Mouse (Mus musculus): ENCODE data around the gene Olfr1410. TPM values are rescaled to one million over a fixed set of nuclear protein-coding genes. Genes with fewer than 3 reads are reported as not detected.
A peak's percentile ranks its signal among the peaks of the same experiment; 100 is the strongest.

The Olfr1410 gene
- total RNA-seq, 1 experiment from 2014 or later = not detected

DNA sequence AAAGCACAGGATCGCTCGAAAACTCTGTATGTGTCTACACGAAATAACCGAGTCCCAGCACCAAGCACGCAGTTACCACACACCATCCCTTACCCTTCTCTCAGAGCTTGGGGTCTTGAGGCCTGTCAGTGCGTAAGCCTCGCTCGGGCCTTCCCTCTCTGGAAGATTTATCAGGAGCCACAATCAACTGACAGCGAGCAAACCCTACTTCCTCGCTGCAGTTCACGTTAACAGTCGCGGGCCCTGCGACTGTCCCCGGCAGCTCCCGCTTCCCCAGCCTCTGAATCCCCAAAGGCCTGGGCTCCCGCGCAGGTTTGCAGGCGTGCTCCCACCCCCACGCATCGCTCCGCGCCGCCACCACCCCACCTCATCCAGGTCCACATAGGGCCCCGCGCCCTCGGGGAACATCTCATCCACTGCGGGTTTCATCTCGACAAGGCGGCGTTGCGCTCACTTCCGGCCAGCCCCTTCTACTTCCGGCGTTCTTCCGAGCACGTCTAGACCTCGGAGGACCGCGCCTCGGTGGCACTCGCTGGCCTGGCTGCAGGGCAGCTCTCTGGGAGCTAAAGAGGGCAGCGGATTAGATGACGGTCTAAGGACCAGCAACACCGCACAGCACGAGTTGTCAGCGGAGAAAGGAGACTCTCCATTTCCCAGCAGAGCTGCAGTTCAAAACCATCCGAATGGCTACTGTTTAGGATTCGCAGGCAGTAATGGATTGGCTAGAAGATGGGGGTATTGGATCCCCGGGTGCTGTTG is 36.1 kb downstream of the Olfr1410 start, which contains the start of gene Cops9:
TSS of gene Cops9 (minus strand) at position 472 of the 759 bp plus-strand sequence.
- peak; percentile 95 for DNase-seq

DNA sequence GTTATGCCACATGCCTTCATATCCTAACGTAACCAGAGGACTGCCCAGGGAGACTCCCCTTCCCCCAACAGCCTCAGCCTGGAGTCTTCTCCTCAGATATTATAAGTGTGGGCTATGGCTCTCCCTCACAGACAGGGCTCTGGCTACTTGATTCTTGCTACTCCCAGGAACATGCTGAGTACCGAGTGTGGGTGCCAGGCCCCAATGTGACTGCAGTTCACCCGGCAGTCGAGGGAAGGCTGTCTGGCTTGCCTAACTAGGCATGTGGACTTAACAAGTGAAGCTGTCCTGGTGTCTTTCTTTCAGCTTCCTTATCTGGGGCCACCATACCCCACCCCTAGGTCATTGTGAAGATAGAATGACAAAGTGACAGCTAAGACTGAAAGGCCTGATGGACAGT is 38.1 kb downstream of the Olfr1410 start:
- no peak for DNase-seq

DNA sequence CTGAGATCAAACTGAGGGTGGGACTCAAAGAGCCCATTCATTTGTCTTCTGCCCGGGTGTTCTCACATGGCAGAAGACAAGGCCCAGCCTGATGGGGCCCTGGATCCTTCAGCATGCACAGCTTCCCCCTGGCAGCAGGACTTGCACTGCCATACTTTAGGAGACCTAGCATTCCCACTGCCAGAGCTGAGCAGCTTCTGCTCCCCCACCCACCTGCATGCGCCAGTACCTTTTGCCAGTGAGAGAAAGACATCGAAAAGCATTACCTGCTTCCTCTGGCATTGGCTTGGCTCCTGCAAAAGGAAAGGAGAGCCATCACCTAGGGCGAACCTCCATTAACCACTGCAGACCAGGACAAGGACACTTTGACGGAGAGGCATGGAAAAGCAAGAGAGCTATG is 39.3 kb downstream of the Olfr1410 start:
- no peak for DNase-seq

DNA sequence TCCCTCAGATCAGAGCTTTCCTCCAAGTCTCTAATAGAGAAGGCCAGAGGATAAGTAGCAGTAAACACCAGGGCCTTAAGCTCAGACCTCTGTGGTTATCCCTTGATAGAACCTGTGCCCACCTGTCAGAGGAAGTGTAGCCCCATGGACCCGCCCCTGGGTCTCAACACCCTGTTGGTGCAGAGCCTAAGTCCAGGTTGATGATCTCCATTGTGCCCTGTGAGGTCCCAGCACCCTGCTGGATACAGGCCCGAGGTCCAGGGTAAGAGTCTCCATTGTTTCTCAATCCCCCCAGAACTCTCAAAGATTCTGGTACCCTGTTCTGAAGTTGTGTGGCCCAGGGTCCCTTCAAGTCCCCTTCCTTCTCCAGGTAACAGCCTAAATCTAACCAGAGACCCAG is 40.5 kb downstream of the Olfr1410 start:
- DNase-seq = no peak

DNA sequence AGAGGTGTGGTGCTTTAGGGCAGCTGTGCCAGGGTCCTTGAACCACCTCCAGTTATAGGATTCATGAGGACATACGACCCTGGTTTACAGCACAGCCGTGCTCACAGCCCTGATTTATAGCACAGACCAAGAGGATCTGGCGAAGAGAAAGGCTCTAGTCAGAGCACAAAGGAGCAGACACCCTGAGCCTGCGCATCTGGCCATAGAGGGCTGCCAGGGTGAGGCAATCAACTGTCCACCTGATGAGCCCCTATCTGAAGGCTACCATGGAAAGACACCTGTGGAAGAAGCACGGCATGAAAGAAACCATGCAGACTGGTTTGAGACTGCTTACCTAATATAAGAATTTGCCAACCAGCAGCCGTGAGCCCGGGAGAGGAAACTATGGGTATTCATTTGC is 41.0 kb downstream of the Olfr1410 start:
- no peak for DNase-seq

DNA sequence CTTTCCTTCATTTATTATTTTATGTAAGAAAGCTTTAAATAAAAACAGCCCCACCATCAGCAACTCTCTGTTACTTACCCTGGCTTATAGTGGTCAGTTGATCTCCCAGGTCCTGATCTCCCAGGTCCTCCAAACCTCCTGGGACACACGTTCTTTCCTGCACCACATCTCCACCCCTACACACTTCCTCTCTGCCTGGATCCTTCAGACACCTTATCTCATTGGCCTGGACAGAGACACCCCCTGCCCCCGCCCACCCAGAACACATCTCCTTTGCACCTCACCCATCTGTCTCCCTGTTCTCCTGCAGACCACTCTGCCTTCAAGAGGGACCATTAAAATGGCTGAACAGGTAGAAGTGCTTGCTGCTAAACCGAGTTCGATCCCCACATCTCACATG is 41.4 kb downstream of the Olfr1410 start:
- DNase-seq = no peak

DNA sequence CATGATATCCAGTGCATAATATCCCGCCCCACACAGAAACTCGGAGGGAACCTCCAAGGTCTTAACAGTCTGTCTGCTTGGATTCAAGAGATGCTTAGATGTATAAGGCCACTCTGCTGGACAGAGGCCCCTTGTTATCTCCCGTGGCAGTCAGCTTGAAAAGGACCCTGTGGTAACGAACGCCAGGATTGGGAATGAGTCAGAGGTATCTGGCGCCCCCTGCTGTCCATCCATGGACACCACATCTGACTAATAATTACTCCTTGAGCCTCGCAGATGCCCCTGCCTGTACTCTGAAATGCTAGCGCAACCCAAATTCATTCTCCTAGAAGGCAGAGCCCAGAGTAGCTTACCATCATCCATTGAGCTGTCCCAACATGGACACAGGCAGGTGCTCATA is 42.2 kb downstream of the Olfr1410 start:
- peak; percentile 85 for DNase-seq

DNA sequence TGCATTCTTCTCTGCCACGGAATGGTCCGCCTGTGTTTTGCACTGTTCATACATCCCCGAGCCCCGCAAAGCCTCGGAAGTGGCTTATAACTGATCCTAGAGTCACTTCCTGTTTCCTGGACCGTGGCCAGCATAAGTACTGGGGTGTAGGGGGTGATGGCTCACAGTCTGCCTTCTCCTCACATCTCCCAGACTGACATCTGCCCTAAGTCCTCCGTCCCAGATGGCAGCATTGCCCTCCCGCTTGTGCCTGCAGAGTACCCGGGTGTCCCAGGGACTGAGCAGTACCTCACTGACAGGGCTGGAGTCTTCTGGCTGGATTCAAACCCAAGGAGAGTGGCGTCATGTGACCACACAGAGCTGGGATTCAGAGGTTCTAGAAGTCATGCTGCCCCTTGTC is 42.6 kb downstream of the Olfr1410 start:
- DNase-seq = no peak

DNA sequence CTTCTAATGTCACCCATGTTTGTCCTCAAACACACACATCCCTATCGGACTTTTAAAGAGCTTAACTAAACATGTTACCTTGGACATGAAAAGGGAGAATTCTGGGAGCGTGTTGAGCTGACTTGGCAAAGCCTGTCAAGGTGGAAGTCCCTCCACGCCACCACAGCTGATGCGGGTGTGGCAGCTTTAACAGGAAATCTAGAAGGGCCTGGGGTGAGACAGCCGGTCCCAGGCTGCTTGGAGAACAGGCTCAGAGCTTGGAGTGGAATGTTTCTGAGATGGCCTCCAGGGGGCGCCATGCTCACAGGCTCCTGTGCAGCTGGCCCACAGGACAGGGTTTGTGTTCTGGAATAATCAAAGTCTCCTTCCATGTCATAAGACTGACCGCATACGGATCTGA is 43.1 kb downstream of the Olfr1410 start, which contains the start of gene Otos:
TSS of gene Otos (minus strand) at position 169 of the 400 bp plus-strand sequence.
- peak; percentile 85 for DNase-seq

DNA sequence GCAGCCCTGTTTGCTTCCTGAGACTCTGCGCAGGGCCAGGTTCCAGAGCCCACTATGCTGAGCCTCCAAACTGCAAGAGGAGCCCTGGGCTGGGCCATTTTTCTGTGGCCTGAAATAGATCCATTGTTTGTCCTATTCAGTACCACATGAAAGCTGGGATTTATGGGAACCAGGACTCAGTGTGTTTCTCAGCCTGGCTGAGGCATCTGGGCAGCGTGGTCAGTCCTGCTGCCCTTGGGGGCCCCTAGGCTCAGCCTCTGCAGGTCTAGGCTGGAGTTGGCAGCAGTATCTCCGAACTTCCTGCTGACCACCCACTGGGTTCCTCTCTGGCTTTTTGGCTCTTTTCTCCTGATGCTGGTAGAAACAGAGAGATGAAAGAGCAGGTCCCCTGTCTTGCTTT is 45.9 kb downstream of the Olfr1410 start:
- DNase-seq = no peak

DNA sequence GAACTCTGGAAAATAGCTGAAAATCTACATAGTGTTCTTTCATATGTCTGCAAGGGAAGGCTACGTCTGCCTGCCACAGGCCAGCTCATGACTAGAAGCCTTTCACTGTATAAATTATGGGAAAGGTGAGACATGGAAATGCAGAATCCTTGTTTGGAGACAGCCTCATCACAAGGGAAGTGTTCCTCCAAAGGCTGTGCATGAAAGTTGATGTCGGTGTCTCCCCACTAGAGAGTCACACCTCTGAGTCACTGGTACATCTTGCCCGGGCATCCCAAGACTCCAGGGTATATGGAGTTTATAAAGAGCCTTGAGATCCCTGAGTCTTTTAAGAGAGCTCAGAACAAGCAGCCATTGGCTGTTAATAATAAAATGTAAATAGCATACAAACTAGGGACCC is 47.6 kb downstream of the Olfr1410 start:
- DNase-seq = no peak

DNA sequence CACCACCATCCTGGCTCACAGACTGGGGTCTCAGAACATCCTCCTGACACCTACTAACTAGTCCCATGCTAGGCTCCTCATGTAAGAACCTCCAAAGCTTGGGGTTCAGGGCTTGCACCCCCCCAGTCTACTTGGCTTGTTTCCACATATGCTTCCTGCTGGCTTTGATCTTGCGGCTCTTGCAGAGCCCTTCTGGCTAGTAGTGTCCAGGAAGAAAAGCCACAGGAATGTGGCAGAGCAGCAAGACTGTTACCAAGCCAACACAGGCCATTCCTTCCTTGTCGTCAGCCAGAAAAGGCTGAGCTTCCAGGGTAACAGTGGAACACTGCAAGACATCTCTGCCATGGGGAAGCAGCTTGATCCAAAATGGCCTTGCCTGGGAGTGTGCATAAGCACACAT is 49.1 kb downstream of the Olfr1410 start:
- no peak for DNase-seq

DNA sequence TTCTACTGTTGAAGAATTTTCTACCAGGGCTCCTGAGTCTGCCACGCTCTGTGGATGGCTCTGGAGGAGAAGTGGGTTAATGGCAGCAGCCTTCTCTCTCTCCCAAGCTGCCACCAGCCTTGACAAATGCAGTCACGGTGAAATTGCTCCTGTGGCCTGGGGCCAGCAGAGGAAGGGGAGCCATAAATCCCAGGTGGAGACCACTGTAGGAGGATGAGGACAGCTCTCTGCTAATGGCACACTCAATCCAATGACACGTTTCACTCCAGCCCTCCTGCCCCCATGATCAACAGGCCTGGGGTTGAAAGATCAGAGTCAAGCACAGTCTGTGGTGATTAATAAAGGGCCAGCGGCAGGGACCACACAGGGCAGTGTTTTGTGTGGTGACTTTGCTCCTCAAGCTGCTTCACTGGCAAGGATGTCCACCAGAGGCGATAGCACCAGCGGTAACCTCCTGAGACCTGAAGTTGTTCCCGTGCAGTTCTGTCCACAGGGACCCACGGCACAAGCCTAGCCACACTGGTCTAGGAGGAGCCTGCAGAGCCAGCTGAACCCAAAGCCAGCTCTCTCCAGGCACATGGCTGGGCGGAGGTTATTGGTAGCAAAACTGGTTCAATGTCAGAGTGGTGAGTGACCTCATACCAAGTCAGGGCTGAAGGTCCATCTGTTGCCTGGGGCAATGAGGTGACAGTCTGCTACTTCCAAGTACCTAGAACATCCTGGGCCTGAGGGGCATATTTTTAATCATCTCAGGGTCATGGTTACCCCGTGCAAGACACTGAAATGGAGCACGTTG is 51.6 kb downstream of the Olfr1410 start:
- peak; percentile 44 for DNase-seq

DNA sequence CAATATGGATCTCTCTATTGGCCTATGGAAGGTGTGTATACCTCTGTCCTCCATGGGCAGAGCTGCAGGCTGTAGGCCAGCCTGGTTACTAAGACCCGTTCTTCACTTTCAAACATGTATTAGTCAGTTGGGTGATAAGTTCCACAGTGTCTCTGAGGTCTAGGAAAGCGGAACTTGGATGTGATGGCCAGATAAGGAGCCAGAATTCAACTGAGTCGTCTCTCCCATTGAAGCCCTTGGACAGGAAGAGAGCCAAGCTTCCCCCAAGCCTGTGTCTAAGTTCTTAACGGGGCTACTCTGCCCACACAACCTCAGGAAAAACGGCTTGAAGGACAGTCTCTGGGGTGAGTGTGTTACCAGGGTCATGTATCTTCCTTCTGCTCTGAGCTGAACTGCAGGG is 53.8 kb downstream of the Olfr1410 start:
- no peak for DNase-seq

Other genes starting within 250 kb of the Olfr1410 start
- 626 and 670 TPM in 2 replicates for gene Ndufa10, start 131.9 kb upstream of the Olfr1410 start, total RNA-seq (2021)
- gene Olfr1416, start 120.7 kb upstream of the Olfr1410 start, total RNA-seq (2021) = not detected in 2 replicates
- not detected in 2 replicates for gene Olfr1415, start 109.7 kb upstream of the Olfr1410 start, total RNA-seq (2021)
- not detected in 2 replicates for gene Olfr1414, start 87.1 kb upstream of the Olfr1410 start, total RNA-seq (2021)
- gene Olfr1413, start 34.5 kb upstream of the Olfr1410 start, total RNA-seq (2021) = not detected in 2 replicates
- gene Olfr1412, start 20.0 kb upstream of the Olfr1410 start, total RNA-seq (2021) = not detected in 2 replicates
- not detected in 2 replicates for gene Olfr1411, start 11.4 kb upstream of the Olfr1410 start, total RNA-seq (2021)
- not detected in 2 replicates for gene Olfr12, start 12.0 kb downstream of the Olfr1410 start, total RNA-seq (2021)
- 264 and 268 TPM in 2 replicates for gene Cops9, start 36.2 kb downstream of the Olfr1410 start, total RNA-seq (2021)
- gene Otos, start 43.1 kb downstream of the Olfr1410 start, total RNA-seq (2021) = not detected in 2 replicates
- 41.9 and 43.2 TPM in 2 replicates for gene Gpc1, start 225.9 kb downstream of the Olfr1410 start, total RNA-seq (2021)

Measured in adrenal gland, postnatal 14 days (tissue).